Mouse (Mus musculus) cerebellum, adult (tissue): ENCODE measurements at regions not wholly inside any gene's neighbourhood (a gene's known extent, or its start where the extent isn't known, plus 50 kb on each side); places are given as distances from the start of the nearest gene placed in this dataset.
A peak's percentile ranks its signal among the peaks of the same experiment; 100 is the strongest.
"Not testable (repeated sequence)": the region's sequence is repeated elsewhere in the genome, so short reads cannot be mapped to it uniquely, and the experiment has no call there.

Experiments used
- ATAC-seq: cut with Nextera tagmentation; 2 replicates; pipeline ENCODE4 v1.9.2; 2017; ENCODE audit warnings: mild to moderate bottlenecking, moderate library complexity, mixed read lengths; ENCODE audit not compliant: insufficient number of reproducible peaks, low FRiP score, low TSS enrichment

GRCm38 (mm10) chr5:117040878-117041277 lies 75.0 kb downstream of the Suds3 start:
- ATAC-seq: no peak

DNA sequence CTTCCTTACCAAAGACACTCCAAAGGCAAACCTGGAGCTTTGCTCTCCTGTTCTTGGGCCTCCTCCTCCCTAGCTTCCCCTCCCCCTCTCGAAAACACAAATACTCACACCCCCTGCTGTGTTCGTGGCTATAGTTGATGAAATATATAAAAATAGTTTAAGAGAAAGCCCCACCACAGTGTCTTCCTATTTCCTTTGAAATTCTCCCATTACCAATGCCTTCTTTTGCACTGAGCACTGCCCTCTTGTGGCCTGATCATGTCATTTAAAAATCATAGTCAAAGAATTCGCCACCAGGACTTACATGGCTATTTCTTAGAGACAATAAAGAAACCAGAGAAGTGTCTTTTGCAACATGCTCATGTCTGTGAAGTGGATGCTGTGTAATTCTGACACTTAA lies 78.7 kb downstream of the Suds3 start:
- ATAC-seq: no peak

DNA sequence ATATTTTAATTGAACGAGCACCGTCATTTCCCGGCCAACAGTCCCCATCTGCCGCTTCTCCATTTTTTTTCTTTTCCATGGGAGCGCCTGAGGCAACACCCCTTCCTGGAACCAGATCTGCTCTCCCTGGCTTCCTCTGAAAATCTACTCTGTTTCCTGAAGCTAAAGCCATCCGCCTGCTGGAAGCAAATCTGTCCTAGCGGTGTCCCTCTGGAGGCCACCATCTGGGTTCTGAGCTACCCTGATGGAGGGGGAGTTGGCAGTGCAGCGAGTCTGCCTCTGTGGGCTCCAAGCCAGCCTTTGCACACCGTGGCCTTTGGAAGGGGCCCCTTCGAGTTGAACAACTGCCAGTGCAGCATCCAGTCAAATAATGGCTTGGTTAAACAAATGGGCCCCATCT lies 83.8 kb downstream of the Suds3 start:
- peak; percentile 82; the same call in 1 of the 2 replicates for ATAC-seq

GRCm38 (mm10) chr5:117025689-117026383 lies 90.1 kb downstream of the Suds3 start:
- no peak for ATAC-seq

GRCm38 (mm10) chr5:117018419-117019150 lies 97.3 kb downstream of the Suds3 start:
- no peak for ATAC-seq

GRCm38 (mm10) chr5:117011128-117011527 lies 104.8 kb downstream of the Suds3 start:
- peak; percentile 75; the same call in 1 of the 2 replicates for ATAC-seq

- peak; percentile 65; the same call in 1 of the 2 replicates for ATAC-seq
Observed at GRCm38 (mm10) chr5:117000770-117001201, 115.1 kb downstream of the Suds3 start.

DNA sequence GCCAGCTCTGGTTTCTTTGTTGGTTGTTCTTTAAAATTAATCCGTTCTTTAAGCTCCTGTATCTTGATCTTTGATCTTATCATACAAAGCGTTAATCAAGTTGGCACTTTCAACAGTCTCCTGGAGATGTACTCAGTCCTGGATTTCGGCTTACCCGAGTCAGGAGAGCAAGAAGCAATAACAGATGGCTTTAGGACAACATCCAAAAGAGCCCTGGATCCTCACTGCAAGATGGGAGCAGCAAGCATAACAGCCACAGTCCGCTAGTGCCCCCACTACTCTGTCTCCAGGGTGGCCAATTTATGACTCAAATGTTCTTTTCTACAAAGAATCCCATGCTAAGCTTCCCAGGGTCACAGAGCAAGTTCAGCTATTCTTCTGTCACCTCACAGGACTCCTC lies 121.4 kb downstream of the Suds3 start:
- no peak for ATAC-seq

GRCm38 (mm10) chr5:116993674-116994073 lies 122.2 kb downstream of the Suds3 start:
- ATAC-seq: no peak

DNA sequence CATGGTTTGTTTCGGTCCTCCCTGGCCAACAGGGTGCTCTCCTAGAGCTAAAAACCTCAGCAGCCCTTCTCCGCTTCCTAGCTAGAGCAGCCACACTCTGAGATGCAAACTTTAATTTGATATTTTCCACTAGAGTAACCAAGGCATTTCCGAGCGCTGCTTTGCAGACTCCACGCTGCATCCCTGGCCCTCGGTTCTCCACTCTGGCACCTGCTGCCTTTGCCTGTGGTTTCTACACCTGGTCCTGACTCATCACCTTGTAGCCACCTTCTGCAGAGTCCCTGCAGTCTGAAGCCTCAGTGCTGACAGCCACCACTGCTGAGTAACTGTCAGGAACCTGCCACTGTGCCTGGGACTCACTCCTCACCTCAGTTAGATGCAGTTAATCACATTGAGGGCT lies 124.5 kb downstream of the Suds3 start:
- ATAC-seq: 0 out of 2 replicates have a peak, but pooled peaks have one; percentile 58

DNA sequence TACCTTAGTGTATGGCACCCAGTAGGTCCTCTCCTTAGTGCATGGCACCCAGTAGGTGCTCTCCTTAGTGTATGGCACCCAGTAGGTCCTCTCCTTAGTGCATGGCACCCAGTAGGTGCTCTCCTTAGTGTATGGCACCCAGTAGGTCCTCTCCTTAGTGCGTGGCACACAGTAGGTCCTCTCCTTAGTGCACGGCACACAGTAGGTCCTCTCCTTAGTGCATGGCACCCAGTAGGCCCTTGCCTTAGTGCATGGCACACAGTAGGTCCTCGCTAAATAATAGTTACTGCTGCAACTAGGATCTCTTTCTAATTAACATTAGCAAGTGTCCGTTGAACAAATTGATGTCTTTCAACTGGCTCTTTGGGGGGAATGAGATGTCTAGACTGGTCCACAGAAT lies 144.4 kb downstream of the Suds3 start:
- not testable (repeated sequence) for ATAC-seq

- no peak for ATAC-seq
Observed at GRCm38 (mm10) chr5:116964171-116964570, 151.7 kb downstream of the Suds3 start.

DNA sequence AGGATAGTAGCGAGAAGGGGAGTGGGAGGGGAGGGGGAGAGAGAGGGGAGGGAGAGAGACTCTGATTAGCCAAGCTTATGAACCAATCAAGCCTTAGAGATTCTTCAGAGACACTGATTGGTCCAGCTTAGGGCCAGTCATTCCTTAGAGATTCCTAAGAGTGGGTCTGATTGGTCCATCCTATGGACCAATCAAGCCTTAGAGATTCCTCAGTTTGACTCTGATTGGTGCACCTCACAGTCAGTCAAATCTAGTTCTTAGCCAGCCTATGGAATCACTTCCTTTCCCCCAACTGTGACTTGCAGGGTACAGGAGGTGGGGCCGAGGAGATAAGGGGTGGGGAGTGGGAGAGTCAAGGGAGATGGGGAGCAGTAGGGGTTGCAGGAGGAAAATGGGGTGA lies 152.8 kb downstream of the Suds3 start:
- no peak for ATAC-seq

DNA sequence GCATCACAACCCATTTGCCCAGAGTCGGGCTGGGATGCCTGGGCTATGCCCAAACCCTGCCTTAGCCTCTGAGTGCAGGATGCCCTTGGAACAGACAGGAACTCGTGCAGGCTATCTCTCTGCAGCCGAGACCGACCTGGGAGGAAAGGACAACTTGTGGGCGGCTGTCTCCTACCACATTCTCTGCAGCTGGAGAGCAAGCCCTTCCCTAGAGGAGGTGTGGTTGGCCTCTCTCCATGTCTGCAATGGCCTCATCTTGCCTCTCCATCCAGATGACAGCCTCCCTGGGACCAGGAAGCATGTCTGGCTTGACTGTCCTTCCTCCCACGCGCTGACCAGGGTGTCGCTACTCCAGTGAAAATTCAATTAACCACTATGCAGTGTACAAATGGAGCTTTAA lies 155.9 kb downstream of the Suds3 start:
- ATAC-seq: no peak

GRCm38 (mm10) chr5:116958141-116958540 lies 157.8 kb downstream of the Suds3 start:
- ATAC-seq: peak; percentile 40; the same call in 1 of the 2 replicates

DNA sequence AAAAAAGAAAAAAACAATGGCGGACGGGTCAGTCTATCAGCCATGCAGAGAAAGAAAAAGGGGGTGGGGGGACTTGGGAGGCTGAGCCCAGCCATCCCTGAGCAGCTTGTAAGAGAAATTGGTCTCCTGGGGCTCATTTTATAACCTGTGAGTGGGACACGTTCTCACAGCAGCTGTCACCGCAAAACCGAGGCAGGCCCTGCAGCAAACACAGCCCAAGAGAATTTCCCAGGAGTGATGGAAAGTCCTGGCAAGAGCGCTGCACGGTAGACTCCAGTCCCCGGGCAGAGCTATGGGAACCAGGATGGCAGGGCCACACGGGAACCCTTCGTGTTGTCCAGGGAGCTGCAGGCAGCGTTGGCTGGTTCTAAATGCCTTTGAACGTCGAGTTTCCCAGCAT lies 159.3 kb downstream of the Suds3 start:
- ATAC-seq: no peak

GRCm38 (mm10) chr5:116950280-116950881 lies 165.5 kb downstream of the Suds3 start:
- ATAC-seq: no peak

- ATAC-seq: no peak
Observed at GRCm38 (mm10) chr5:116934585-116934984, 181.3 kb downstream of the Suds3 start.

GRCm38 (mm10) chr5:116934151-116934550 lies 181.8 kb downstream of the Suds3 start:
- ATAC-seq: no peak

- ATAC-seq: no peak
Observed at GRCm38 (mm10) chr5:116933105-116933504, 182.8 kb downstream of the Suds3 start.

- no peak for ATAC-seq
Observed at GRCm38 (mm10) chr5:116923761-116924160, 192.2 kb downstream of the Suds3 start.
